Mouse (Mus musculus) liver, embryonic 14.5 days (tissue): ENCODE data around the gene Adam19.

ENCODE experiments used
- CTCF ChIP-seq: IDR thresholded peaks from 2 replicates; pipeline ENCODE4 v1.5.1; 2016; ENCODE audit warnings: antibody characterized with exemption, low read depth, control low read depth
- EP300 ChIP-seq: IDR thresholded peaks from 2 replicates; pipeline ENCODE4 v1.6.1; 2016; ENCODE audit warnings: antibody characterized with exemption, low read depth

DNA sequence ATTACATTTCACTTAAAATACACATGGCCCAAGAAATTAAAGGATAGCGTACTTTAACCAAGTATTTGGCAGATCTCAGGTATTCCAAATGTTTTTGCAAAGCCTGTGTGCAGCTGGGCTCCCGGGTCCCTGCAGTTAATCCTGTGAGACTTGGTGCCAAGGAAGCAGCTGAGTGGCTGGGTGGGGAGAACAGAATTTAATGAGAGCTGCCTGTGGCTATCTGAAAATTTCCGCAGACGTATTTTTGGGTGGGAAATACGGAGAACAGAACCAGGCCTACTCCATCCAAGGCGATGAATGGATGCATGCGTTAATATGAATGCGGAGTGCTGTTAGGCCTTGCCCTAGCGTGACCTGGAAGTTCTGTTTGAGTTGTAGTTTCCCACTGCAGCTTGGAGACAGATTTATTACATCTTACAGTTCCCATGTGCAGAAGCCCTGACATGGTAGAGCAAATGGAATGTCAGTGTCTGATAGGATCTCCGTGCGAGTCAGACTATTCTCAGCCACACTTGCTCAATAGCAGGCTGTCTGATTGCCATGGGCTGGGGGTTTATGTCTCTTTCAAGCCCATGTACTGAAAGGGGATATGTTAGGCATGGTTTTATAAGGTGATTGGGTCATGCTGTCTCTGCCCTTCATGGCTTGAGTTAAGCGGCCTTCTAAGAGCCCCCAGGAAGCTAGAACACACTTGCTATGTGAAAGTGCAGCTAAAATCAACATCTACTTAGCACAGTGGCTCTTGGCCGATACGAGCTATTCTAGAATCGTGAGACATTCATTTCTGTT is 17.5 kb downstream of the Adam19 start:
- TF ChIP-seq CTCF, result no peak
- no peak for TF ChIP-seq EP300
